Mouse (Mus musculus) layer of hippocampus, adult 9-11 months (tissue): Measurements from ENCODE around the gene Apobec1.
"Not testable (repeated sequence)": the region's sequence is repeated elsewhere in the genome, so short reads cannot be mapped to it uniquely, and the experiment has no call there.

Experiments
- DNase-seq: peaks from one replicate; pipeline ENCODE4 v3.0.0; 2022

Gene Apobec1

GRCm38 (mm10) chr6:122602992-122603322 is 713 bp upstream of the Apobec1 start:
- no peak for DNase-seq

GRCm38 (mm10) chr6:122601615-122602014 is 629 bp downstream of the Apobec1 start:
- DNase-seq = no peak

GRCm38 (mm10) chr6:122601031-122601430 is 1.2 kb downstream of the Apobec1 start:
- no peak for DNase-seq

- no peak for DNase-seq
Observed at GRCm38 (mm10) chr6:122600066-122600646, 2.1 kb downstream of the Apobec1 start.

GRCm38 (mm10) chr6:122599054-122599737 is 3.0 kb downstream of the Apobec1 start:
- no peak for DNase-seq

- DNase-seq = no peak
Observed at GRCm38 (mm10) chr6:122598436-122598835, 3.8 kb downstream of the Apobec1 start.

- no peak for DNase-seq
Observed at GRCm38 (mm10) chr6:122598014-122598413, 4.2 kb downstream of the Apobec1 start.

- DNase-seq = no peak
Observed at GRCm38 (mm10) chr6:122596608-122597007, 5.6 kb downstream of the Apobec1 start.

- peak; percentile 17 for DNase-seq
Observed at GRCm38 (mm10) chr6:122595637-122596036, 6.6 kb downstream of the Apobec1 start.

- DNase-seq = no peak
Observed at GRCm38 (mm10) chr6:122592905-122593304, 9.3 kb downstream of the Apobec1 start.

- no peak for DNase-seq
Observed at GRCm38 (mm10) chr6:122591027-122591758, 11.1 kb downstream of the Apobec1 start.

- DNase-seq = no peak
Observed at GRCm38 (mm10) chr6:122579086-122579485, 23.2 kb downstream of the Apobec1 start.

- DNase-seq = no peak
Observed at GRCm38 (mm10) chr6:122577030-122577429, 25.2 kb downstream of the Apobec1 start.

- not testable (repeated sequence) for DNase-seq
Observed at GRCm38 (mm10) chr6:122575037-122575436, 27.2 kb downstream of the Apobec1 start.

GRCm38 (mm10) chr6:122571617-122571959 is 30.7 kb downstream of the Apobec1 start:
- DNase-seq = no peak

- DNase-seq = no peak
Observed at GRCm38 (mm10) chr6:122570695-122571616, 31.3 kb downstream of the Apobec1 start.

- no peak for DNase-seq
Observed at GRCm38 (mm10) chr6:122569762-122570161, 32.5 kb downstream of the Apobec1 start.

GRCm38 (mm10) chr6:122569113-122569512 is 33.1 kb downstream of the Apobec1 start:
- DNase-seq = no peak

GRCm38 (mm10) chr6:122565070-122565784 is 37.0 kb downstream of the Apobec1 start:
- DNase-seq = no peak

GRCm38 (mm10) chr6:122562463-122562862 is 39.8 kb downstream of the Apobec1 start:
- DNase-seq = peak; percentile 58

GRCm38 (mm10) chr6:122561005-122561404 is 41.2 kb downstream of the Apobec1 start:
- no peak for DNase-seq

- peak; percentile 32 for DNase-seq
Observed at GRCm38 (mm10) chr6:122560427-122560826, 41.8 kb downstream of the Apobec1 start.
